Mouse (Mus musculus) kidney, postnatal 4 days (tissue): Measurements from ENCODE around the gene Ankdd1b.

Experiments used
- DNase-seq, 2 experiments: peaks; one replicate each; pipeline ENCODE4 v3.0.0; 2021; ENCODE audit warnings: mixed read lengths in 2 of 2

Gene Ankdd1b

DNA sequence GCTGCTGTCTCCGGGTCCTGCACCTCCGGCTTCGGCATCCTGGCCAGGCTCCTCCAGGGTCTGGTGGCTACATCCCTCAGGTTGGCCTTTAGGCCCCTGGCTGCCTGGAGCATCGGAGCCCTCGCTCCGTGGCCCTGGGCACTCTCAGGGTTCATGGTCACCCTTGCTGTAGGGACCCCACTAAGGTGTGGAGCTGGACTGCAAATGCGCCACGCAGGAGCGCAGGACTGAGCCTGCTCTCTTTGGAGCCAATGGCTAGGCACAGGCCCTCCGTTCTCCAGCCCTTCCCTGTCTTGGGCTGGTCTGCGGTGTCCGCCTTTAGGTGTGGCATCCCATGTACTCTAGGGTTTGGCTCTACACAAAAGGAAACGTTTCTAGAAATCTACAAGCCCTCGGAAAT lies at the start of gene Ankdd1b:
Gene Ankdd1b, minus strand, starts transcription at position 242 of the 400 bp plus-strand sequence.
- DNase-seq = no peak

DNA sequence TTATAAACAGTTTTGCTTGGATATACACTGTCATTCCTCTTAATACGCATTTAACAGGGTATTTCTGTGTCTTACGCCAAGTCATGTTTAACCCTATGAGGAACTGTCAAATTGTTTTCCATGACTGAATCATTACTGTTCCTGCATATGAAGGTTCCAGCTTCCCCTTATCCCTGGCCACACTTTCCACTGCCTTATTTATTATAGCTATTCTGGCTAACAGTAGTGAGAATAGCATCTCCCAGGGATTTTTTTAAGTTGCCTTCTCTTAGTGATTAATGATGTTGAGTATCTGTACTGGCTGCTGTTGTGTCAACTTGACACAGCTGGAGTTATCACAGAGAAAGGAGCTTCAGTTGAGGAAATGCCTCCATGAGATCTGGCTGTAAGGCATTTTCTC lies 46.3 kb upstream of the Ankdd1b start:
- no peak for DNase-seq

DNA sequence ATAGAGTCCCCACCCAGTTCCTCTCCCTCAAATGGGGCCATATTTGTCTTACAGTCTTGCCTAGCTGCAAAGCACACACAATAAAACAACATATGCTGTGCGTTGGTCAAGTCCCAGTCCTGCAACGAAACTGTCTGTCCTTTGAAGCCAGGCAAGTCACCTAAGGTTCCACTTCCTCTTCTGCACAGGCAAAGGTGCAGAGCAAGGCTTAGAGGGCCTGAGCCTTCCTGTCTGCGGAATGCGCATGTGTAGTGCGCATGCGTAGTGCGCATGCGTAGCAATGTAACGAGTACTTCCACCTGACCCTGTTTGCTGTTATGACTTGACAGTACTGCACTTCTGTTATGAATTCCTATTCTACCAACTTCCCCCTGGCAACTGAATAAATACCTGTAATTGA lies 45.3 kb upstream of the Ankdd1b start:
- DNase-seq = no peak

DNA sequence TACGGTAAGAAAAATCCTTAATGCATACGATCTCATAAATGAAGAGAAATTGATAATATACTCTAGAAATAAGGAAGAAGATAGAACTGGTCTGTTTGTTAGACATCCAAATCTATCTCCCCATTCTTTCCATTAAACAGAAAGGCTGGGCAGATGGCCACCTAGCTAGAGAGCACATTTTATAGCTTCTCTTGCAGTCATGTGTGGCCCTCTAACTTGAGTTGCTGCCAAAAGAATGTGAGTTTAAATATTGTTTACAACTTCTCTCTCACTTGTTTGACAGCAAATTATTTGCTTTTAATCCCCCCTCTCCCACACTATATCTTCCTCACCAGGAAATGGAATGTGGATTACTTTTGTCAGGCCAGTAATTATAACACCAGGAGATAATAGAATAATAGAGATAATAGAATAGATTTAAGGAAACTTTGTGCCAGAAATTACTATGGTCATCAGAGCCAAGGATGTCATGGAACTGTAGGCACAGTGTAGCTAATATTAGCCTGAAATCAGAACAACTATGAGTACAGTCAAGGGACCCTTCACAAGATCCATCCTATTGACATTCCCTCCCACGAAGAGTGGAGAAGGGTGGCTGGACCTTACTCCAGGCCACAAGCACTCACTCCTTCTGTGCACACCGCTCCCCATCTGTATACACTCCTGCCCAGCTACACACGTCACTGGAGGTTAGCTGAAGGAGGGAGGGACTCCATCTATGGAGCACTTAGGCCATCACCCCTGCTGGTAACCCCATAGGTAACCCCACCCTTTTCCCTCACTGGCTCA lies 43.4 kb upstream of the Ankdd1b start:
- DNase-seq = peak; percentile 14 to 24

DNA sequence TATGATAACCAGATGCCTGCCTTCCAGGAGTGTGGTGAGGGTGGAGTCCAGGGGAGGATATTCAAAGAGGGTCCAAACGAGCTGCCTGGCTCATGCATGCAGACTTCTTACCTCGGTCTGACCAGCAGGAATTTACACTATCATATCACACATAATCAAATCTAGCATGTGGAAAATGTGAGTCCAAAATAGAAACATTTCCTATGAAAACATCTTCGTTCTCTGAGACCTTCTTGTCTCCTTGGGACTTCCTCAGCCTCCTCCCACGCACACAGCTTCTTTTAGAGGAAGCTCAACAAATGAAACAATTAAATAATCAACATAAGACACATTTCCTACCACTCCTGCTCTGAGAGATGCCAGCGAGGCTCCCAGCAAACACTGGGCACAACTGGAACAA lies 40.9 kb upstream of the Ankdd1b start:
- peak in 1 of 2 experiments; percentile 8 for DNase-seq

GRCm38 (mm10) chr13:96511262-96511661 lies 40.3 kb upstream of the Ankdd1b start:
- DNase-seq = no peak

DNA sequence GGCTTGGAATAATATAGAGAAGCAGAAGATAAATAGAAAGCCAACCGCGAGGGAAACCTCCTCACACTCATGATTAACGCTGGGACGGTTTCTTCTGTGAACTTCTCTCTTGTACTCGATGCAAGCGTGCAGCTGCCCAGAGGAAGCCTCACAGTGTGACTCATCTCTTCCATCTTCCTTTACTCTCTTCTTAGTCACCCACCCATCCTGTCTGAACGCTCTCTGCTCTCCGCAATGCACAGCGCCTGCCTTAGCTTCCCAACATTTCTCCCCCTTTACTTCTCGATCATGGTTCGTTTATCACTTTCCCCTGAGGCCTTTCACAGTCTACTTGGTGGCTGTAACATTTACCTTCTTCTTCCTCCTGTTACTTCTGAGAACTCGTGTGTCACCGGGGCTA lies 39.6 kb upstream of the Ankdd1b start:
- DNase-seq = no peak

GRCm38 (mm10) chr13:96507541-96507940 lies 36.5 kb upstream of the Ankdd1b start:
- no peak for DNase-seq

DNA sequence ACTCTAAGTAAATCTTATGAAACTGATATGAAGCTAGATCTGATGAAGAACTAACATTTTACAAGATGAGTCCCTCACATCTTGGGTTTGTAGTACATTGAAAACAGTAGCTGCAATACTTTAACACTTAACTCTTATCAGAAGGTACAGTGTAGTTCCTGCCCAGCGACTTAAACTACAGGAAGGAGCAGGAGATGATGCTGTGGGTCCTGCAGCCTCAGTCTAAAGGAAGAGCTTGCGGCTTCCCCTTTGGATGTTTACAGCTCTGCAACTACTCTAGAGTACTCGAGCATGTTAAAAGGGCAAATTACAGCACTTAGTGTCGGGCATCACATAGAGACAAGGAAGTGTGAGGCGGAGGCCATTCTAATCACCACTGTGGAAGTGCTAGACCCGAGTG lies 35.3 kb upstream of the Ankdd1b start:
- no peak for DNase-seq

GRCm38 (mm10) chr13:96505661-96506060 lies 34.7 kb upstream of the Ankdd1b start:
- DNase-seq = no peak

- DNase-seq = no peak
Measured at GRCm38 (mm10) chr13:96499891-96500290, 28.9 kb upstream of the Ankdd1b start.

DNA sequence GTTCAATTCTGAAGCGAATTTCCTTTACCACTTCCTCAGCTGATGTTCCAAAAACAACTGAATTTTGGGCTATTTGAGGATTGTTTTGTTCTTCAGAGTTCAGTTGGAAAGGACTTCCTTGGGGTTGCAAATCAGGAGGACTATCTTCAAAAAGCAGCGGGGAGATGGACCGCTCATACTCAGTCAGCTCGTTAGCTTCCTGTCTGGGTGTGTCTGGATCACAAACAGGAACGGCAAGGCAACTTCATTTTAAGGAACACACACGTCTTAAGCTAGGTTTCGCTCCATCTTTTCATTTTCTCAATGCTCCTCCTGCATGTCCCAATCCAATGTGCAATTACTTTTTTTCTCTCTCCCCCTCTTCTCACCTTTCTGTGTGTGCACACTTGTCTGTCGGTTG lies 25.6 kb upstream of the Ankdd1b start:
- DNase-seq = no peak

- DNase-seq = no peak
Measured at GRCm38 (mm10) chr13:96490433-96490832, 19.4 kb upstream of the Ankdd1b start, which contains the start of gene Gm17622. Gm17622 (plus strand) TSS chr13:96490733.

- no peak for DNase-seq
Measured at GRCm38 (mm10) chr13:96487968-96488367, 17.0 kb upstream of the Ankdd1b start.

DNA sequence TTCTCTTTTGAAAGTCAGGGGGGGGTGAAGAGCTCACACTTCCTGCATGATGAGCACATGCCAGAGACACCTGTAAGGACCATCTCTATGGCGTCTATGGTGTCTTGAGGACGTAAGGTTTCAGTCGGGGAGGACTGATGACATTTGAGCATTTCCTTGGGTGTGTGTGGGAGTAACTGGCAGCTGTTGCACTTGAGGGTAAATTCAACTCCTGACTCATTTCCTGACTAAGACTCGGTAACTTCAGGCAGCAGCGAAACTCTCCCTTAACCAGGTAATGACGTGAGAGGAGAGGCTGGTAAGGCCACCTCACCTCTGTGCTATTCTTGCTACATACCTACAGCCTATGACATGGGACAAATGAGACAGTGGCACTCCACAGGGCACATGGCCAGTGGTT lies 16.2 kb upstream of the Ankdd1b start:
- DNase-seq = no peak

- no peak for DNase-seq
Measured at GRCm38 (mm10) chr13:96478991-96479390, 8.0 kb upstream of the Ankdd1b start.

- no peak for DNase-seq
Measured at GRCm38 (mm10) chr13:96477226-96477625, 6.2 kb upstream of the Ankdd1b start.

GRCm38 (mm10) chr13:96470556-96470955 lies 442 bp downstream of the Ankdd1b start:
- DNase-seq = no peak

- no peak for DNase-seq
Measured at GRCm38 (mm10) chr13:96468678-96469077, 2.3 kb downstream of the Ankdd1b start.

GRCm38 (mm10) chr13:96465315-96465714 lies 5.7 kb downstream of the Ankdd1b start:
- no peak for DNase-seq

DNA sequence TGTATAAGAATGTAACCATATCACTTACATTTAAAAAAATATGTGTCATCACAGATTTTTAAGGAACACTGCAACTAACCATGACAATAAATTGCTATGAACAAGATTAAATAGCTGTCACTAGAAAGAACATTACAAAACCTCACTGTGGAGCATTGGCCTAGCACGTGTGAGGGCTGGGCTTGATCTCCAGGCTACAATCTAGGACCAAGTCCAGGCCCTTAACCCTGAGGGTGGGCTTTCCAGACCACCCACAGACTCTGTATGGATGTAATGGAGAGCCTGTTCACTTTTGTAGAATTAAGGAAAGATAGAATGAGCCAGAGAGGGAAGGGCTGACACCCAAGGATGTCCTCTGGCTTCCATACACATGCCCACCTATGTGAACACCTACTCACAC lies 8.4 kb downstream of the Ankdd1b start:
- no peak for DNase-seq

DNA sequence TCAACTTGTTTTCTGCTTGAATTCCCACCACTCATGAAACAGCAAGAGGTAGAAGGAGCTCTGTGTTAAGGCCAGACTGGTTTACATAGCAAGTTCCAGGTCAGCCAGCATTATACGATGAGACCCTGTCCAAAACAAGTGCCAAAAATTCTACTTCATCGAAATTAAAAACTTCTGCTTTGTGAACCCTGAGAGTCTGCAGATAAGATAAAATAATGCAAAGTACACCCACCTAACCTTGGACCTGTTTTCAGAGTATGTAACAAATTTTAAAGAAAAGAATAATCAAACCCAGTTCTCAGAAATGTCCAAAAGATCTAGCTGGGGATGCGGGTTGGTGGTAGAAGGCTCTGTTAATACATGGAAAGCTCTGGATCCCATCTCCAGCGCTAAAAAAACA lies 12.4 kb downstream of the Ankdd1b start:
- DNase-seq = no peak

DNA sequence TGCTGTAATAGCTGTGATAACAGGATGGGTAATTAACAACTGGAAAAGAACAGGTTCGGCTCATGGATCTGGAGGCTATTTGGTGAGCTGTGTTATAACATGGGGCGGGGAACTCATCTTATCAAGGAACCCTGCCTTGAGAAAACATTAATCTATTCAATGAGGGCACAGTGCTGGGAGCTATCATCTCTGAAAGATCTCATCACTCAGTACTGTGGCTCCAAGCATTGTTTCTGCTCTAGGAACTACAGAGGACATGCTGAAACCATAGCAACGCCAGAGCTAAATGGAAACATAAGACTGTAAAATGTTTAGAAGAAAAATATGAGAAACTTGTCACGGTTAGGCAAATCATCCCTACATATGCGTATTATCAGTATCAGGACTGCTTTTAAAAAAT lies 13.0 kb downstream of the Ankdd1b start:
- no peak for DNase-seq

- DNase-seq = no peak
Measured at GRCm38 (mm10) chr13:96457566-96457965, 13.4 kb downstream of the Ankdd1b start.

- DNase-seq = peak; percentile 34 to 45
Measured at GRCm38 (mm10) chr13:96454288-96454687, 16.7 kb downstream of the Ankdd1b start.
